Mouse (Mus musculus) testis, adult 2 months (tissue): Measurements from ENCODE around the gene Bicral. TPM values are rescaled to one million over a fixed set of nuclear protein-coding genes. Genes with fewer than 3 reads are reported as not detected.
A peak's percentile ranks its signal among the peaks of the same experiment; 100 is the strongest.
"Not testable (repeated sequence)": the region's sequence is repeated elsewhere in the genome, so short reads cannot be mapped to it uniquely, and the experiment has no call there.

ENCODE experiments used
- H3K27ac ChIP-seq: fragments of 200-500 bp; 2 replicates; pipeline ENCODE4 v1.5.1; 2012; ENCODE audit warnings: low read depth, low read length; ENCODE audit not compliant: control insufficient read depth, insufficient read depth
- H3K27me3 ChIP-seq: fragments of 200-500 bp; 2 replicates; pipeline ENCODE4 v1.6.1; 2012; ENCODE audit warnings: mild to moderate bottlenecking, low read length, moderate library complexity; ENCODE audit not compliant: control insufficient read depth, insufficient read depth
- H3K36me3 ChIP-seq: fragments of 200-500 bp; 2 replicates; pipeline ENCODE4 v1.6.1; 2012; ENCODE audit warnings: mild to moderate bottlenecking, low read length; ENCODE audit not compliant: control insufficient read depth, insufficient read depth
- H3K4me1 ChIP-seq: fragments of 200-500 bp; 2 replicates; pipeline ENCODE4 v1.6.1; 2012; ENCODE audit warnings: low read length; ENCODE audit not compliant: control insufficient read depth, insufficient read depth
- H3K4me3 ChIP-seq: fragments of 200-500 bp; 2 replicates; pipeline ENCODE4 v1.5.1; 2012; ENCODE audit warnings: low read depth, mild to moderate bottlenecking, low read length, moderate library complexity, mixed read lengths; ENCODE audit not compliant: control insufficient read depth
- CTCF ChIP-seq: fragments of 200-500 bp; IDR thresholded peaks from 2 replicates; pipeline ENCODE4 v1.5.1; 2012; ENCODE audit warnings: low read depth, mild to moderate bottlenecking, inconsistent platforms, low read length, moderate library complexity; ENCODE audit not compliant: control insufficient read depth, insufficient read depth, insufficient replicate concordance
- POLR2A ChIP-seq: fragments of 200-500 bp; IDR thresholded peaks from 2 replicates; pipeline ENCODE4 v1.6.1; 2012; ENCODE audit warnings: low read depth, mild to moderate bottlenecking, inconsistent platforms, low read length, moderate library complexity; ENCODE audit not compliant: control insufficient read depth
- polyA plus RNA-seq: library from polyadenylated mRNA; depleted of rRNA; stranded (reverse); fragments of >200 nt; gene quantifications from 2 replicates; pipeline ENCODE4 v1.2.3, GENCODE M21; 2012

Bicral gene
- polyA plus RNA-seq, 1 experiment: 13.2 TPM

GRCm38 (mm10) chr17:46796743-46797142 lies 61.5 kb downstream of the Bicral start:
- H3K27me3 ChIP-seq: no peaks in the 10 kb centered on the region
- no peak overlapping the region for H3K4me3 ChIP-seq
- no peaks in the 10 kb centered on the region; the same call in 1 of the 2 replicates for H3K36me3 ChIP-seq
- H3K4me1 ChIP-seq: no peaks in the 10 kb centered on the region
- TF ChIP-seq POLR2A (no peak), CTCF (no peak)
- no peak overlapping the region for H3K27ac ChIP-seq

- Histone ChIP-seq H3K36me3 (no peaks in the 10 kb centered on the region), H3K4me1 (no peaks in the 10 kb centered on the region), H3K27me3 (no peaks in the 10 kb centered on the region), H3K4me3 (no peak overlapping the region), H3K27ac (no peak overlapping the region)
- no peak for TF ChIP-seq CTCF
- no peak for TF ChIP-seq POLR2A
These were observed 65.3 kb downstream of the Bicral start for GRCm38 (mm10) chr17:46792963-46793362.

- not testable (repeated sequence) for H3K4me1 ChIP-seq, H3K27ac ChIP-seq, H3K27me3 ChIP-seq, H3K36me3 ChIP-seq, H3K4me3 ChIP-seq
These were observed 70.3 kb downstream of the Bicral start for GRCm38 (mm10) chr17:46787974-46788373.

GRCm38 (mm10) chr17:46786952-46787351 lies 71.3 kb downstream of the Bicral start:
- H3K4me3 ChIP-seq: no peak overlapping the region
- no peaks in the 10 kb centered on the region for H3K4me1 ChIP-seq
- H3K27me3 ChIP-seq: no peaks in the 10 kb centered on the region
- H3K36me3 ChIP-seq: no peaks in the 10 kb centered on the region
- no peak overlapping the region for H3K27ac ChIP-seq
- TF ChIP-seq POLR2A (no peak), CTCF (no peak)

- no peak overlapping the region for H3K4me3 ChIP-seq
- H3K36me3 ChIP-seq: peaks cover 2% of the 10 kb centered on the region; the same call in 1 of the 2 replicates
- no peak overlapping the region for H3K27ac ChIP-seq
- no peaks in the 10 kb centered on the region for H3K27me3 ChIP-seq
- TF ChIP-seq CTCF: no peak
- no peaks in the 10 kb centered on the region; the same call in 1 of the 2 replicates for H3K4me1 ChIP-seq
These were observed 75.1 kb downstream of the Bicral start for GRCm38 (mm10) chr17:46783222-46783565.

- peak within 1 kb of the TSS; percentile 92 for H3K4me3 ChIP-seq
- no peak for TF ChIP-seq CTCF
- peak; percentile 89 for TF ChIP-seq POLR2A
- peaks cover 2% of the 10 kb centered on the region; the same call in 1 of the 2 replicates for H3K36me3 ChIP-seq
- no peaks in the 10 kb centered on the region for H3K27me3 ChIP-seq
- no peaks in the 10 kb centered on the region; the same call in 1 of the 2 replicates for H3K4me1 ChIP-seq
- H3K27ac ChIP-seq: peak within 1 kb of the TSS; percentile 75
These were observed 75.7 kb downstream of the Bicral start, which contains the start of gene Rpl7l1 for GRCm38 (mm10) chr17:46782341-46783221. Gene Rpl7l1, minus strand, starts transcription at chr17:46782672.

GRCm38 (mm10) chr17:46781876-46782275 lies 76.4 kb downstream of the Bicral start:
- H3K27ac ChIP-seq: peak overlapping the region; percentile 75
- no peak for TF ChIP-seq POLR2A
- TF ChIP-seq CTCF: no peak
- H3K36me3 ChIP-seq: peaks cover 2% of the 10 kb centered on the region; the same call in 1 of the 2 replicates
- no peaks in the 10 kb centered on the region for H3K27me3 ChIP-seq
- H3K4me3 ChIP-seq: peak overlapping the region; percentile 92
- no peaks in the 10 kb centered on the region; the same call in 1 of the 2 replicates for H3K4me1 ChIP-seq

GRCm38 (mm10) chr17:46776087-46776486 lies 82.2 kb downstream of the Bicral start:
- TF ChIP-seq POLR2A (no peak), CTCF (no peak)
- Histone ChIP-seq H3K27me3 (no peaks in the 10 kb centered on the region), H3K4me3 (no peak overlapping the region), H3K4me1 (peaks cover 4% of the 10 kb centered on the region), H3K36me3 (peaks cover 6% of the 10 kb centered on the region; the same call in 1 of the 2 replicates), H3K27ac (no peak overlapping the region)
